Mouse (Mus musculus) adrenal gland, postnatal 10 days (tissue): Measurements from ENCODE around the gene Cntfr. TPM values are rescaled to one million over a fixed set of nuclear protein-coding genes. Genes with fewer than 3 reads are reported as not detected.
A peak's percentile ranks its signal among the peaks of the same experiment; 100 is the strongest.

Source experiments
- DNase-seq: peaks from one replicate; pipeline ENCODE4 v3.0.0; 2021; ENCODE audit warnings: mixed read lengths
- long read RNA-seq, 2 experiments: library from polyadenylated mRNA; stranded (forward); transcript quantifications; one replicate each; pipeline ENCODE4 v2.0.0; 2021
- total RNA-seq, 2 experiments: library from RNA; stranded (reverse); gene quantifications; 2 replicates each; pipeline ENCODE4 v1.2.3; 2021

The Cntfr gene
- total RNA-seq: 10 to 100 TPM; 53.0 to 67.0 TPM
- long read RNA-seq, experiment 1, partial matches to known transcripts: 1 of 7 reads
- long read RNA-seq, experiment 1, other reads (novel, unspliced or antisense): 2 of 7 reads
- long read RNA-seq, experiment 2, partial matches to known transcripts: 1 of 3 reads
- long read RNA-seq, experiment 2, other reads (novel, unspliced or antisense): 0 of 3 reads

- peak; percentile 90 for DNase-seq
Measured at GRCm38 (mm10) chr4:41696930-41697841, at the start of gene Cntfr. Gene Cntfr (minus strand): TSS chr4:41697089.

DNA sequence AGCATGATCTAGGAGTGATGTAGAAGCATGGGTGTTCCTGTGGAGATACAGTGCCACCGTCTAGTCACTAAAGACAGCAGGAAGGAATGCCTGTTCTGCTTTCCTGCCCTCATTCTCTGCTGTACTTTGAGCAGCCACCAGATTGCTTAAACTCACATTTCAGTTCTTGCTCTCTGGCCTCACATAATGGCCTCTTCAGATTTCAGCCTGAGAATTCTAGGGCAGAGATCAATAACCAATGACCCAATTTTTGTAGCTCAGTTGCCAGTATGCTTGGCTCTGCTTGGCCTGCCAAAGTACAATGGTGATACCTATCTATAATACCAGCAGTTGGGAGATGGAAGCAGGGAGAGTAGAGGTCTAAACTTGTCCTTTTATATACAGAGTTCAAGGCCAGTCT, 48.1 kb upstream of the Cntfr start:
- DNase-seq: no peak

- no peak for DNase-seq
Measured at GRCm38 (mm10) chr4:41744131-41744530, 47.2 kb upstream of the Cntfr start.

- peak; percentile 95 for DNase-seq
Measured at GRCm38 (mm10) chr4:41741158-41741560, 44.3 kb upstream of the Cntfr start.

GRCm38 (mm10) chr4:41740380-41741157, 43.7 kb upstream of the Cntfr start:
- DNase-seq: no peak

DNA sequence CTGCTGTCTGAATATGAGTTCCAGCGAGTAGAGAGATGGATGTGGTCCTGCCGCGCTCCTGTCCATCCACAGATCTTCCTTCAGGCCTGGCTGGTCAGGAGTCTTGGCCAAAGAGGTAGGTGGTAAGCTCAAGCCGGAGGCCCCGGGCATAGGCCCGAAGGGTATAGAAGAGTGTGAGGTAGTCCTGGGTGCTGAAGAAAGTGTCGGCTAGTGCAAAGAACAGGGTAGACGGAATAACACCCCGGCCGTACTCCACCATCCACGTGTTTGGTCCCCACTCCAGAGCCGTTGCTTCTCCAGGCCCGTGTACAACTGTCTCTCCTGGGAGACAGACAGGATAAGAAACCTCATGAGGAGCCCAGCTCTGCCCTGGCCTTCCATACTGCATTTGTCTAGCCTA, 42.4 kb upstream of the Cntfr start:
- no peak for DNase-seq

GRCm38 (mm10) chr4:41738256-41738603, 41.3 kb upstream of the Cntfr start:
- no peak for DNase-seq

- peak; percentile 77 for DNase-seq
Measured at GRCm38 (mm10) chr4:41737602-41738255, 40.8 kb upstream of the Cntfr start.

DNA sequence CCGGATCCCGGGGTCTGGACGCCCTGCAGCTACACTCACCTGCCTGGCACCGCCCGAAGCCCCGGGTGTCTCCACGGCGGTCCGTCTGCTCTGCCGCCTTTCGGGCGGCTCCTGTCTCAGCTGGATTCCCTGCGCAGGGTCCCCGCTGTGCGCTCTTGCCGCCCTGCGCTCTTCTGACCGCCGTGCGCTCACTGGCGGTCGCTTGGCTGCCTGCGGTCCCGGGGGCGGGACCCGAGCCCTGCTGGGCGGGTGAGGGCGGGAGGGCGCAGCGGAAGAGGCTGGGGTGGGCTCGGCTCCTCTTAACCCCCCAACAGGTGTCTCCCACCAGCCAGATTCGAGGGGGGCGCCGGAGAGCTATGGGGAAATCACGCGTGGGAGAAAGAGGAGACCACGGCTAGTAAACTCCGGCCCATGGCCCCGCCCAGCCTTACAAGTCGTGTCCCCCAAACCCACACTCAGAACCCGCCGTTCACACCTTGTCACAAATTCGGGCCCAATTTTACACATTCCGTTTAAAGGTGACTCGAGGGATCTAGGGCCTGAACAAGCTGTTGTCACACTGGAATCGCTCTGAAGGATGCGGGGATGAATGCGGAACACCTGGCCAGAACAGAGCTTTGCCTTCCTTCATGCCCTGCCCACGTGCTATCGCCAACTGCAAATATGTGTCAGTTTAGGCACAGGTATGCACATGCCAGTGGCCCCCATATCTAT, 34.3 kb upstream of the Cntfr start, which contains the start of gene Arid3c:
Arid3c (minus strand) TSS at position 91 of the 714 bp plus-strand sequence.
- DNase-seq: no peak

- DNase-seq: no peak
Measured at GRCm38 (mm10) chr4:41726826-41727621, 30.1 kb upstream of the Cntfr start.

DNA sequence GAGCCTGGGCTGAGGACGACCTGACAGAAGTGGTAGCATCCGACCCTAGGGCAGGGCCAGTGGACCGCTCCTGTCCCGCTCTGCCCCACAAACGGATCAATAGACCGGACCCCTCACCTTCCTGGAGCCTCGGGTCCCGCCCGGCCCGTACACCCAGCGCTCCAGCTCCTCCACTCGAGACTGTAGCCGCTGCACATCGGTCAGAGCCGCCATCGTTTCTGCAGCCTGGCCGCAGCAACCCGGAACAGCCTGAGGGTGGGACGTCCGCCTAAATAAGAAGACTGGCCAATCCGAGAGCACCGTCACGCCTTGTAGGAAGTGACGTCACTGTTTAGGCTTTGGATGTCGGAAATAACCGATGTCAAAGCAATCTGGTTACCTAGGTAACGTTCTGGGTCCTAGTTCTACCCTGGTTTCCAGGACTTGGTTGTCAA, 26.0 kb upstream of the Cntfr start, which contains the start of gene Dctn3:
Dctn3 (minus strand) TSS at position 253 of the 434 bp plus-strand sequence.
- DNase-seq: peak; percentile 90

DNA sequence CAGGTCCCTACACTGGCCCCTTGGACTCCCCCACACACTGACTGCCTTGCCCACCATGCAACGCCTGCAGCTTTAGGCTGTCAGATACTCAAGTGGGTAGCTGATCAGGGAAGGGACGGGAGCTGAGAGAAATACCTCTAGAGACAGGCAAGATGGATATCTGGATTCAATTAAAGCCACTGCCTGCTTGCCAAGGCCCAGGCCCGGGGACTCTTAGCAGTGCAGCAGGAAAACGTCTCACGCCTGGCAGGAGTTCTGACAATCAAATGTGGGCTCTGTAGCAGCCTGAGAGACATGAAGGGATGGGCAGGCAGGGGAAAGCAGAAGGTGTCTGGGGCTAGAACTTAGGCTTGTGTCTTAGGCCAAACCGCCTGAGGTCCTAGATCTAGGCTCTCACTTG, 19.9 kb upstream of the Cntfr start:
- DNase-seq: no peak

GRCm38 (mm10) chr4:41715596-41715995, 18.7 kb upstream of the Cntfr start:
- peak; percentile 63 for DNase-seq

DNA sequence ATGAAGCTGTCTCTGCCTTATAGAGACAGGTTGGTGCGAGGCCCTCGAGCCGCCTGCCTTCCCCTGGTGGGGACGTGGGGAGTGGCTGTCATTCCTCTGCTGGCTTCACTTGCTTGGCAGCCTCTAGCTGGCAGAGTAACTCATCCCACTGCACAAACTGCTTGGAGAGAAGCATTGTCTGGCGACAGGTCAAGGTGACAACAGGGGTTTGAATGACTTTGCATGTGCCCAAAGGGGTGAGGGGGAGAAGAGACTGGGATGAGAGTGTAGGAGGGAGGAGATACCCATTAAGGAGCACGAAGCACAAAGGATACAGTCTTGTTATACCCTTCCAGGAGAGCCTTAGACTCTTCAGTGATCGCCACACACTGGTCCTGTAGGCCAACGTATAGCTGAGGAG, 18.2 kb upstream of the Cntfr start:
- no peak for DNase-seq

GRCm38 (mm10) chr4:41714276-41714675, 17.4 kb upstream of the Cntfr start:
- peak; percentile 74 for DNase-seq

- peak; percentile 94 for DNase-seq
Measured at GRCm38 (mm10) chr4:41713197-41714067, 16.5 kb upstream of the Cntfr start, which contains the start of gene Rpp25l. Gene Rpp25l (minus strand): TSS chr4:41713534.

- peak; percentile 32 for DNase-seq
Measured at GRCm38 (mm10) chr4:41712421-41713196, 15.7 kb upstream of the Cntfr start.

GRCm38 (mm10) chr4:41711705-41712375, 15.0 kb upstream of the Cntfr start:
- DNase-seq: no peak
